Mouse (Mus musculus) hindlimb bud, embryonic 11.5 days (tissue): ENCODE measurements around the gene Ogdh.

Experiments
- DNase-seq: peaks from one replicate; pipeline ENCODE4 v3.0.0-alpha.2; 2012; ENCODE audit warnings: low read depth, low spot score; ENCODE audit errors: extremely low spot score

The Ogdh gene

DNA sequence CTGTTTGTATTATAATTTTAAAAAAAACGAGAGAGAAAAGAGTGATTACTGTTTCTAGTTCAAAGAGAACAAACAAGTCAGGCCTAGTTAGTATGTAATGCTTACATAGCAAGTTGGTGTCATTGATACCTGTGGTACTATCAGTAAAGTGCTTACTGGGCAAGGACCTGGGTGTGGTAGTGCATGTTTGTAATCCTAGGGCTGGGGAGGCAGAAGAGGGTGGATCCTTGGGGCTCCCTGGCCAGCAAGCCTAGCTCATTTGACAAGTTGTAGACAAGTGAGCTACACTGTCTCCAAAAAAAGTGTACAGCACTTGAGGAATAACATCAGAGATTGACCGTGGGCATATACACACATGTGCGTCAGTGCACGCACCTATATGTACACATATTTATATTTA is 3.2 kb downstream of the Ogdh start:
- no peak for DNase-seq

DNA sequence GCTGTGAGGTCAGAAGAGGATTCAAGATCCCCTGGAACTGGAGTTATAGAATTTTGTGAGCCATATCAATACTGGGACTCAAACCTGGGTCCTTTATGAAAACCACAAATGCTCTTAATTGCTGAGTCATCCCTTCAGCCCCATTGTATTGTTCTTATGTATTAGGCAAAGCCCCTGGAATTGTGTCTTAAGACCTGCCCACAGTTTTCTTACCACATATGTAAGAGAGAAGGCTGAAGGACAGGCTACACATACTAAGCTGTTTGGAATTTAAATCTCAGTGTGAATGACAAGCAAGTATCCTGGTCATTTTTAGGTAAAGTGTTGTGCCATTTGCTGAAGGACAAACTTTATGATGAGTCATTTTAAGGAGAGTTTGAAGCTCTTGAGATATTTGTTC is 4.6 kb downstream of the Ogdh start:
- no peak for DNase-seq

DNA sequence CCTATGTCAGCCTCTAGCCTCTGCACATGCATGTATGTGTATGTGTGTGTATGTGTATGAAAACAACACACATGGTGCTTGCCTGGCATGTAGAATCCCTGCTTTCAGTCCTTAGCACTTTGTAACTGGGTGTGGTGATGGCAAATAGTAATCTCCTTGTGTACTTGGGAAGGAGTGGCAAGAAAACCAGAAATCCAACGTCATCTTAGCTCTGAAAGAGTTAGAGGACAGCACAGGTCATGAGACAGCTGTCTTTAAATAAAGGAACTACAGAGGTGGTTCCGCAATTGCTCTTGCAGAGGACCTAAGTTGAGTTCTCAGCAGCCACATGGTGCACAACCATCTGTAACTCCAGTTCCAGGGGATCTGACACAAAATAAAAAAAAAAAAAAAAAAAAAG is 8.0 kb downstream of the Ogdh start:
- DNase-seq = no peak

DNA sequence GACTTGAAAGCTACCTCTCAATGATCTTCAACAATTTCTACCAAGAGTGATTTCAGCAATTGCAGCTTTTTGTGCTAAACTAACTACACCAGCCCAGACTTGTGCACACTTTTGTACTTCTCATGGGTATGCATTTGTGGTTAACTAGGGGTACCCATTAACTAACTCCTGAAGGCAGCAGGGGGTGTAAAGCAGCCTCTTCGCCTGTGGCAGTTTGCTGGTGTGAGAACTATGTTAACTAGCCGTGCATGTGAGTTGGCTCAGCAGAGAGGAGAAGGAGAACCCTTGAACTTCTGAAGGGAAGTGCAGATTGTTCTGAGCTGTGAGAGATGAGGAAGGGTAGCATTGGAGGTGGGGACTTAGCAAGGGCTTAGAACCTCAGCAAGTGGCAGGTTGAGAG is 11.4 kb downstream of the Ogdh start:
- no peak for DNase-seq

DNA sequence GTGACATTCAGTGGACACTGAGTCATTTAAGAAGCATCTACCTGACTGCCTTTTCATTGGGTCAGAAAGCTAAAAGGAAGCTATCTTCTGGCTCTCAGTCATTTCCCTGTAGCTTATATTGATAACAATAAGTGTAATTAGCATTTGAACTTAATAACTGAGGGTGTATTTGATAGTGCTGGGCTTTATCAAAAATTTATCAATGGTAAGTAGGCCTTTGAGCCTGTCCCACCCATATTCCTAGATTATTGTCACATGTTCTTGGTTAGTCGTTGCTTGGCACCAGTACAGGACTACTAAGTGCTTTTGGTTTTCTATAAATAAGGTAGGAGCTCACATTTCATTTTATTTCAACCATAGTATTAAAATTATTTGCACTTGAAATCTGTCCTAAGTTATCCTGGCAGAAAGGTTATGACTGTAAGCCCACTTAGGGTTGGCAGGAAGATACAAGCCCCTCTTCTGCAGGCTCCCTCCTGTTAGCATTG is 14.6 kb downstream of the Ogdh start:
- no peak for DNase-seq

DNA sequence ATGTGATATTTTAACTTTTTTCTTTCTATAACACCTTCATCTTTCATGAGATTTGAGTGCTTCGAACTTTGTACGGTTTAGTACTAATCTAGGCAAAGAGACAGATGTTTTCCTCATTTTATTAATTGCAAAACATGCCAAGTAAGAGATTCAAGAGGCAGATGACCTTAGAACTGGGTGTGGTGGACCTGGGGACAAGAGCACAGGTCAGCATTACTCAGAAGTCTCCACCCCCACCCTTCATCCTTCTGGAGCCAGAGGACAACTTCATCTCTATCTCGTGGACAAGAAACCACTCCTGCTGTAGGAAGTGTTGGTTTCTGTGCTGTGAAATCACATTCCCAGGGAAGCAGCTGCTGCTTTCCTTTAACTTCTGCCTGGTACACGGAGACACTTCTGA is 16.7 kb downstream of the Ogdh start:
- DNase-seq = no peak

DNA sequence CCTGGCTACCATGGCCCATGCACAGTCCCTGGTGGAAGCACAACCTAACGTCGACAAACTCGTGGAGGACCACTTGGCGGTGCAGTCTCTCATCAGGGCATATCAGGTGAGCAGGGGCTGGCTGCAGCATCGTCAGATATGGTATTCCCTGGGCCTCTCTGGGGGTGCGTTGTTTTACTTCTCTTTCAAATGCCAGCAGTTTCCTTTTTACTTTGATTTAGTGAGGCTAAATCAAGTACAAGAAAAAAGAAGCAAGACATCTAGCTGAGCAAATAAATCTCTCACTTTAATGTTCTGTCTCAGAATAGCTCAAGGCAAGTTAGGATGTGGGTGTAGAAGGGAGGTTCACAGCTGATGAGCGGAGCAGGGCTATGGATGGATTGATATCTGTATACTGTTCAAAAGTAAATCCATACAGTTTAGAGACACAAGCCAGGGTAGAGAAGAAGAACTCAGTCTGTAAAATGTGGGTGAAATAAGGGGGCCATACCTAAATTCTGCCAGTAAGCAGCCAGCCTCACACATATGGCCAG is 22.5 kb downstream of the Ogdh start:
- no peak for DNase-seq

DNA sequence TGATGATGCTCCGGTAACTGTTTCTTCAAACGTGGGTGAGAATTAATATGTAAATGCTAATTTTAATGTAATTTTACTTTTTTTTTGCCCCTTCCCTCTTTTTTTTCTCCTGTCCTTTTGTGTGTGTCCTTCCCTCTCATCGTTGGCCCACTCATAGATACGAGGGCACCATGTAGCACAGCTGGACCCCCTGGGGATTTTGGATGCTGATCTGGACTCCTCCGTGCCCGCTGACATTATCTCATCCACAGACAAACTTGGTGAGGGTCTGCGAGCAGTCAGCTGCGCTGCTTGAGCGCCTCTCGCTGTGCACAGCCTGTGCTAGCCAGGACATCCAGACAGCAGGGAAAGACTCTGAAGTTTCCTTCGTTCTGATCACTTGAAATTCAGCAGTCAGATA is 25.4 kb downstream of the Ogdh start:
- DNase-seq = no peak

DNA sequence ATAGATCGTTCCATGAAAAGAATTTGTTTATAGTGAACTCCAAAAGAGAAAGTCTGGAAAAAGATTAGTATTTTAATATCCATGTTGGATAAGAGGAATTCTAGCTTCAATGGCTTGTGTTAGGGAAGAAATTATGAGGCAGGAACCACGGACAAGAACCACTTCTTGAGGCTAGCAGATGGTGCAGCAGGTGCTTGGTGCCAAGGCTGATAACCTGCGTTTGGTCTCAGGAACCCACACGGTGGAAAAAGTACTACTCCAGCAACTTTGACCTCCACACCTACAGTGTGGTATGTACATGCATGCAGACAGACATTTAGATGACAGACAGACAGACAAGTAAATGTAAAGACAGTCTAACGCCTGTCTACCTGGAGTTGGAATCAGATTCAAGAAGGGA is 27.1 kb downstream of the Ogdh start:
- no peak for DNase-seq

DNA sequence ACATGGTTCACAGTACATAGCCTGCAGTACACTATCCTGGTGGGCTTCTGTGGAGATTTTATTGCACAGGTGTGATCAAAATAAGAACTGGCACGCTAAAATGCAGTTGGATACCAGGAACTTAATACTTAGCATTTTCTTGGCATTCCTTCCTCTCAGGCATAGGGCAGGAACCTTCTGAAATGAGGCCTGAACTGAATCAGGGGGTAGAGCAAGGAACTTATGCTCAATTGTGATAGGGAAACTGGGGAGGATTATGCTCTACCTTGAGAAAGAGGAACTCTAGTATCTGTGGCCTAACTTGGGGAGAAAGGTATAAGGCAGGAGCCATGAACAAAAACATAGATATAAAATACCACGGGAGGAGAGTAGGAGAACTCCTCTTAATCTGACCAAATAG is 27.9 kb downstream of the Ogdh start:
- no peak for DNase-seq

DNA sequence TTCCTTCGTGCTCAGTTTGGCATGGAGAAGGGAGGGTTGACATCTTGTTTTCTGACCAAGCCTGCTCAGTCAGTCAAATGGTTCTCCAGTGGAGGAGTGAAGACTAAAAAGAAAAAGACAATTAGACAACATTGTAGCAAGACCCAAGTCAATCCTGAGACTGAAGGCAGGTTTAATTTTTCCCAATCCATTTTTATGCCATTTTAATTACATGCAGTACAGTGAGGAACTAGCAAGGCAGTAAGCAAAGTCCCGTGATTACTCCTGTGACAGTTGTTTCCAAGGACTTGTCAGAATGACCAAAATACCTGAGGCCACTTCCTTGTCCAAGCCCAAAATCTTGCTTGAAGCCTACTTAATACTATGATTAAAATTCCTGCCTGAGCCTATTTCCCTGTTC is 30.7 kb downstream of the Ogdh start:
- no peak for DNase-seq

DNA sequence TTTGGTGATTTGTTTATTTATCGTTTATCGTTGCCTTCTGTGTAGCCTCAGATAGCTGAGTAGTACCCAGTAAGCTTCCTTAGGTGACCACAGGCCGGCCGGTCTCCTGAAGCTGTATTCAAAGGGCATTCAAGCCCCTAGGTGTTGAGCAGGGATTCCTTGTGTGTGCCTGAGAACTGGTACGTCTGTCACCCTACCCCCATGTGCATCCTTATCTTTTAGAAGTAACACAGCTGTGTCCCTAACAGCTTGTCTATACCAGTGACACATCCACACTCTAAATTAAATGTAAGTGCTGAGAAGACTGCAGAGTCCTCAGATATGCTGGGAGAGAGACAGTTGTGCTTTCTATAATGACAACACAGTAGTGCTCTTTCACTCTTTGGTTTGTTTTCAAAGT is 31.9 kb downstream of the Ogdh start:
- no peak for DNase-seq

DNA sequence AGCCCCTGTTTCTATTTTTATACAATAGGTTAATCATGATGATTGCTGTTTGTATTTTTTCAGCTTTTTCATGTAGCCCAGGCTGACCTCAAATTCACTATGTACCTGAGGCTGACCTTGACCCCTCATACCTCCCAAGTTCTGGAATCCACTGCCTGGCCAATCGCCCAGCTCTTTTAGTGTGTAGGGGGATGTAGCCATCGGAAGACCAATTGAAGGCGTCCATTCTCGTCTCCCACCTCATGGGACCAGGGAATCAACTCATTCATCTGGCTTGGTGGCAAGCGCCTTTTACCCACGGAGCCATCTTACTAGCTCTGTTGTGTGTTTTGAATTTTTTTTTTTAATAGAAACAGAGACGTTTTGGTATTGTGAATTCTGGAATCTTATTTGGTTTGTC is 39.8 kb downstream of the Ogdh start:
- DNase-seq = no peak

DNA sequence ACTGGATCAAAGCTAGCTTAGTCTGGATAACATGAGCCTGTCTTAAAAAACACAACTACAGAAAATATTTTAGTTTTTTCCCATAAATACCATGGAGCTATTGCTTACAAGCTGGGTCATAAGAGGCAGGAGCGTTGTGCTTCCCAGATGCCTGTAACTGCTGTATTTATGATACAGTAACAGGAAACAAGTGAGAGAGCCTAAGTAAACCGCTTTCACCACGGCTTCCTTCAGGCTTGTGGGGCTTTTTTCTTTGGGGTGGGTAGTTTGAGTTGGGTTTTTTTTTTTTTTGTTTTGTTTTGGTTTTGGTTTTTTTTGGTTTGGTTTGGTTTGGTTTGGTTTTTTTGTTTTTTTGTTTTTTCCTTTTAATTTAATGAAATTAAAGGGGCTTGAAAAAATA is 41.2 kb downstream of the Ogdh start:
- no peak for DNase-seq

DNA sequence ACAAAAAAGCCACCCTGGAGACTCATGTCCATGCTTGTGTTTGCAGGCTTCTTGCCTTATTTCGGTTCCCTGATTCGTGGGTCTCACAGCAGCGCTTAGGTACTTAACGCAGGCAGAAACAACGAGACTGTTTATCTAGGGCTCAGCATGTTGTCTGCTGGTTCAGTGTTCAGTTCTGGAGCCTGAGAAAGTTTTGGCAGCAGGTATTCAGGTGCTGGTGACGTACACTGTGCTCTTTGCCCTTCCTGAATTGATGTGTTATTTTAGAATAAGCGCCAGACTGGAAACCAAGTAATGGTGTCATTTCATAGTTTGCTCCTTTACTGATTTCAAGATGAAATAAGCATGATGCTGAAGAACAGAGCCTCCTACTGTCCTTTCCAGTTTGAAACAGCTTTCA is 42.0 kb downstream of the Ogdh start:
- DNase-seq = no peak

DNA sequence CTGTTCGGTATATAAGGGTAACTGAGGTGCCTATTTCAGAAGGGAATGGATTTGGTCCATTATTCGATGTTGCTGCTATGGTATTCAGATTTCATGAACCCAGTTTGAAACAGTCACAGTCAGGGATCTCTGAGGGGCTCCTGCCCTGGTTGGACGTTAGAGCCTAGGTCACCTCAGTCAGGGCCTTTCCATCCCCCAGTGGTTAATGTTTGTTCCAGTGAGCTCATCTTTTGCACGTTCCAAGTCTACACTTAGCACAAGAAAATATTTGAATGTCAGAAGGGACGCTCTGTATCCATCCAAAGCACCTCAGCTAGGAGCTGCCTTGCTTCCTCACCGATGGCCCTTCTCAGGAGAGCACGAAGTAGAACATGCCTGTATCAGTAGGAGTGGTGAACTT is 43.9 kb downstream of the Ogdh start:
- no peak for DNase-seq

DNA sequence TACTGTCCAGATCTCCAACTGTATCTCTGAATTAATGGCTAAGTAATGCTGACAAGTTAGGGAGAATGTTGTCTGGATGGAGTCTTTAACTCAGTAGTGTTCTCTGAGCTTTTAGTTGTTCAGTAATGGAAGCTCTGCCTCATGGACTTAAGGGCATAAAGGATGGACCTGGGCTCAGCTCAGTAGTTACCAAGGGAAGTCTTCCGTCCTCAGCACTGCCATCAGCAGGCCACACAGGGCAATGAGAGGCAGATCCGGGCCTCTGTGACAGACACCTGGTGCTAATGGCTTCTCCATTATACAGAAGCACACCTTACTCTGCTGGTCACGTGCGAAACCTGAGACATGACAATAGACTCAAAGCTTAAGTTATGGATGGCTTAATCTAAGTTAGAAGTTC is 45.3 kb downstream of the Ogdh start:
- DNase-seq = no peak

DNA sequence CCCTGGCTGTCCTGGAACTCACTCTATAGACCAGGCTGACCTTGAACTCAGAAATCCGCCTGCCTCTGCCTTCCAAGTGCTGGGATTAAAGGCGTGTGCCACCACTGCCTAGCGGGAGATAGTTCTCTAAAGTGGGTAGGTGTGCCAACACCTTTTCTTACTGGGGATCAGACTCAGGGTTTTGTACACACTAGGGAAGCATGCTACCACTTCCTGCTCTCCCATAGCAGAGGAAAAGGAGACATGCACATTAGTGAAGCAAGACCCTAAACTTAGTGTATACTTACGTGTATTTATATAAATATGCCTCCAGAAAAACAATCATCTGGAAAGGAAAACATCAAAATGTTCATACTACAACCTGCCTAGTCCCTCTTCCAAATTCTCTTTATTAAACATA is 54.5 kb downstream of the Ogdh start:
- DNase-seq = no peak

DNA sequence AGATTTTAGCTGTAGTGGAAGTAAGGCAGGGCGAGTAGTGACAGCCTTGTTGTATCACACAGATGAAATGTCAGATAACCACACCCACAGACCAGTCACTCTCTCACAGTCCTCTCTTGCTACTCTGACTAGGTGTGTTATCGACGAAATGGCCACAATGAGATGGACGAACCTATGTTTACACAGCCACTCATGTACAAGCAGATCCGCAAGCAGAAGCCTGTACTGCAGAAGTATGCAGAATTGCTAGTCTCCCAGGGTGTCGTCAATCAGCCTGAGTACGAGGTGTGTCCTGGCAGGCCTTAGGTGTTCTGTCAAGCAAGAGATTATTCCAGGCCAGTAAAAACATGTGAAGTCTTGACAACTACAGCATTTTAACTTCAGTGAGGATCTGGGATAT is 55.5 kb downstream of the Ogdh start:
- no peak for DNase-seq

DNA sequence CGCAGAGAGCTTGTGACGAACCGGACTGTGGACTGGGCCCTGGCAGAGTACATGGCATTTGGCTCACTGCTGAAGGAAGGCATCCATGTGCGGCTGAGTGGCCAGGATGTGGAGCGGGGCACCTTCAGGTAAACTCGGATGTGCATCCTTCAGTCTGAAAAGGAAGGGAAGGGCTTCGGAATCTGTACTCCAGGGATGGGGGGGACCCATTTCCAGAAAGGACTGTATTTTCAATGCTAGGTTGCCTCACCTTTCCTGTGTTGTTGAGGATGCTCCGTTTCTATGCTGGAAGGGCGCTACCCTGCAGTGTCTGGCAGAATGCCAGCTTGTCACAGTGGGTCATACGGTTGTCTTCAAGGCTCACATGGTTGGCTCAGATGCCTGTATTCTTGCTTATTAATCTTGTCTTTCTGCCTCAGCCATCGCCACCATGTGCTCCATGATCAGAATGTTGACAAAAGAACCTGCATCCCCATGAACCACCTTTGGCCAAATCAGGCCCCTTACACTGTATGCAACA is 57.3 kb downstream of the Ogdh start:
- no peak for DNase-seq

DNA sequence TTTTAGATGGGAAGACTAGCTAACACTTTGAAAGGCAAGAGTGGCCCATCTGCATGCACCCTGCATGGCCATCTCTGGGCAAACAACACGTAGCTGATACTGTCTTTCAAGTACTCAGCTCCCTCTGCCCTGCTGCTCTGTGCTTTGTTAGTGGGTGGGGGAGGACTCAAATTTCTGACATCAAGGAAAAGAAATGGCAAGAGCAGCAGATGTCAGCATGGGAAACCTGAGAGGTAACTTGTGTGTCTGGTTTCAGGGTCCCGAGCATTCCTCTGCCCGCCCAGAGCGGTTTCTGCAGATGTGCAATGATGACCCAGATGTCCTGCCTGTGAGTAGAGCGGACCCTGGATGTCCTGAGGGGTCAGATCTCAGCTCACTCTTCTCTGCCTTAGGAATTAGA is 58.2 kb downstream of the Ogdh start:
- no peak for DNase-seq

DNA sequence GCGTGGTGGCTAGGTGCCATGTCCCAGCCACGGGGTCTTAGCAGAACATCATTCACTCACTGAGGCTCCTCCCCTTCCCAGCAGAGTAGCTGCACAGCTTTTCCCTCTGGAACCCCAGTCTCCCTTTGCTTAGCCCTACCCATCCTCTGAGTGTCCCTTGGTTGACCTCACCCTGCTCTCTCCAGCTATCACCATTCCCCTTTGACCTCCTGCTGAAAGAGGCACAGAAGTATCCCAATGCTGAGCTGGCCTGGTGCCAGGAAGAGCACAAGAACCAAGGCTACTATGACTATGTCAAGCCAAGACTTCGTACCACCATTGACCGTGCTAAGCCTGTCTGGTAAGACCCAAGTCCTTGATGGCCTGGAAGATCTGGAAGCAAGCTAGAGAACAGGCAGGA is 63.7 kb downstream of the Ogdh start:
- no peak for DNase-seq

DNA sequence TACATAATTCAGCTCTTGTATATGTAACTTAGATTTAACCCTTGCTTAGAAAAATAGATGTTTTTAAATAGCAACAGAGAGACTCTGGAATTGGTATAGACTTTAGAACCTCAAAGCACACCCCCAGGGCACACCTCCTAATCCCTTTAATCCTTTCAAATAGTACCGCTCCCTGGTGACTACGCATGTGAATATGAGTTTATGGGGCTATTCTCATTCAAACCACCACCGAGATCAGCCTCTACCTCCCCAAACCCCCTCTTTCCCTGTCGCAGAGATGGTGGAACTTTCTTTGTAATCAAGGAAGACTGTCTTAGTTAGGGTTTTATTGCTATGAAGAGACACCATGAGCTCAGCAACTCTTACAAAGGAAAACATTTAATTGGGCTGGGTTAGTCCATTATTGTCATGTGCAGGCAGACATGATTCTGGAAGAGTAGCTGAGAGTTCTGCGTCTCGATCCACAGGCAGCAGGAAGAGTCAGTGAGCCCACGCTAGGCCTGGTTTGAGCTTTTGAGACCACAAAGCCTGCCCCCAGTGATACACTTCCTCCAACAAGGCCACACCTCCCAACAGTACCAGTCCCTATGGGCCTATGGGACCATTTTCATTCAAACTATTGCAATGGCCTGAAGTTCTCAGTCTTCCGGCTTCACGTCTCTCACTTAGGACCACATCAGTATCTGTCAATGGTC is 73.3 kb downstream of the Ogdh start:
- DNase-seq = no peak
